Mouse (Mus musculus): ENCODE measurements around the gene Tspear. TPM values are rescaled to one million over a fixed set of nuclear protein-coding genes. Genes with fewer than 3 reads are reported as not detected.
"Not testable (repeated sequence)": the region's sequence is repeated elsewhere in the genome, so short reads cannot be mapped to it uniquely, and the experiment has no call there.

Tspear gene
- polyA plus RNA-seq, 1 experiment from 2014 or later = 0.67 TPM

DNA sequence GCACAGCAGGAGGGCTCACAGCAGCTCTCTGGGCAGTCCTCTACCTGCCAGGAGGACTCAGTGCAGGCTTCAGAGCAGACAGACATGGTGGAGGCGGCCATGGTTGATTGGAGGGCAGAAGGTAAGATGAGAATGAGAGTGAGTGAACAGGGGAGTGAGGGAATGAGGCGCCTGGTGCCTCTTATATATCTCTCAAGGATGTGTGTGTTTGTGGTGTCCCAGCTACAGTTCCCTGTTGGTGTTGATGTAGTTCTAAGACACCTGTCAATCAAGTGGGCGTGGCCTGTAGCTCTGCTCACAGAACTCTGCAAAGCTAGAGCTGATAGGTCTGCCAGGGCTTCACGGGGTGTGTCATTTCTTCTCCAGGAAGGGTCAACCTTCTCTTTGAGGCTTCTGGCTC lies 10.8 kb downstream of the Tspear start, which contains the start of gene Gm9508:
Gene Gm9508 (minus strand): TSS at position 101 of the 400 bp plus-strand sequence.
- Histone ChIP-seq H3K27ac (replicated peaks) (no peak within 1 kb of the TSS), H3K4me3 (ENCODE audit: low read depth, low read length) (no peak within 1 kb of the TSS), H3K4me1 (replicated peaks; ENCODE audit: control insufficient read depth, insufficient read depth) (no peaks in the 10 kb centered on the region), H3K9me3 (ENCODE audit: control insufficient read depth, low read length) (no peaks in the 10 kb centered on the region), H3K9ac (ENCODE audit: low read length) (no peak within 1 kb of the TSS), H3K36me3 (ENCODE audit: control insufficient read depth, insufficient read depth, low read length) (no peaks in the 10 kb centered on the region), H3K4me2 (replicated peaks; ENCODE audit: low read depth) (no peak within 1 kb of the TSS), H3K27me3 (ENCODE audit: control insufficient read depth, insufficient read depth, low read length) (no peaks in the 10 kb centered on the region)
- TF ChIP-seq EP300 (optimal IDR thresholded peaks at IDR 0.05) (no peak), CTCF (IDR thresholded peaks at IDR 0.05; ENCODE audit: low read depth) (no peak)
- ATAC-seq (ENCODE audit: low FRiP score, low TSS enrichment) (no peak), DNase-seq (ENCODE audit: low spot score) (no peak)
- WGBS = 43% methylated on average over 4 of the region's 4 CpGs

DNA sequence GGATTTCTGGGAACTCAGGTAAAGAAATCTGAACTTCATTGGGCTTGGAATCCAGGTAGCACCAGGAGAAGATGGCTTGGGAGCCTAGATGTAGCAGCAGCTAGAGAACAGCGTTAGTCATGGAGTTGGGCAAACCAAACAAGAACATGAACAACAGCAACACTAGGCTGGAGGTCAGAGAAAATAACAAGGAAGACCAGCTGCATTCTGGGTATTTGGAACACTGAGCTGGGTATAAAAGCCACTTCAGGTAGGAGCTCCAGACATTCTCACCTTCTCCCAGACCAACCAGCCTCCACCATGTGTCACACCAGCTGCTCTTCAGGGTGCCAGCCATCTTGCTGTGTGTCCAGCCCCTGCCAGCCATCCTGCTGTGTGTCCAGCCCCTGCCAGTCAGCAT lies 20.0 kb downstream of the Tspear start, which contains the start of gene Gm10272:
Gene Gm10272 (plus strand): TSS at position 301 of the 400 bp plus-strand sequence.
- H3K4me2 ChIP-seq (replicated peaks; ENCODE audit: low read depth) = no peak within 1 kb of the TSS
- no peak for ATAC-seq (ENCODE audit: low FRiP score, low TSS enrichment)

DNA sequence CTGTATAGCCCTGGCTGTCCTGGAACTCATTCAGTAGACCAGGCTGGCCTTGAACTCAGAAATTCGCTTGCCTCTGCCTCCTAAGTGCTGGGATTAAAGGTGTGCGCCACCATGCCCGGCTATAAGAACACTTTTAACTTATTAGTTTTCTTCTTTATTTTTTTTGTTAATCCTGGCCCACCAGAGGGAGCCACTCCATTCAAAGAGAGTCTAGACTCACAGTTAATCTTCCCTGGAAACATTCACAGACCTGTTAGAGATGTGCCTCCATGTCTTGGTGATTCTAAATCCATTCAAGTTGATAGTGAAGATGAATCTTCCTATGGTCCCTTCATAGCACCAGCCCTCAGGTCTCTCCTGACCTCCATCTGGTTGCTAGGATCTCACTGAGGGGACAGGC lies 23.5 kb downstream of the Tspear start:
- 58% methylated on average over 3 of the region's 3 CpGs for WGBS
- Histone ChIP-seq H3K9me3 (ENCODE audit: control insufficient read depth, low read length) (no peaks in the 10 kb centered on the region), H3K27me3 (ENCODE audit: control insufficient read depth, insufficient read depth, low read length) (no peaks in the 10 kb centered on the region), H3K9ac (ENCODE audit: low read length) (no peak overlapping the region), H3K4me1 (replicated peaks; ENCODE audit: control insufficient read depth, insufficient read depth) (no peaks in the 10 kb centered on the region), H3K4me3 (ENCODE audit: low read depth, low read length) (no peak overlapping the region), H3K36me3 (ENCODE audit: control insufficient read depth, insufficient read depth, low read length) (no peaks in the 10 kb centered on the region), H3K4me2 (replicated peaks; ENCODE audit: low read depth) (no peak overlapping the region), H3K27ac (replicated peaks) (no peak overlapping the region)
- no peak for ATAC-seq (ENCODE audit: low FRiP score, low TSS enrichment)
- no peak for DNase-seq (ENCODE audit: low spot score)
- TF ChIP-seq EP300 (optimal IDR thresholded peaks at IDR 0.05) (no peak), CTCF (IDR thresholded peaks at IDR 0.05; ENCODE audit: low read depth) (peak; percentile 37)

More for the DNA sequence above, 20.0 kb downstream of the Tspear start, which contains the start of gene Gm10272:
- no peak within 1 kb of the TSS for H3K27ac ChIP-seq (replicated peaks)
- H3K4me3 ChIP-seq (ENCODE audit: low read depth, low read length) = no peak within 1 kb of the TSS
- H3K9ac ChIP-seq (ENCODE audit: low read length) = no peak within 1 kb of the TSS
- WGBS = 100% methylated on average over 1 of the region's 1 CpGs
- no peaks in the 10 kb centered on the region for H3K9me3 ChIP-seq (ENCODE audit: control insufficient read depth, low read length)
- H3K27me3 ChIP-seq (ENCODE audit: control insufficient read depth, insufficient read depth, low read length) = no peaks in the 10 kb centered on the region
- no peaks in the 10 kb centered on the region for H3K36me3 ChIP-seq (ENCODE audit: control insufficient read depth, insufficient read depth, low read length)
- DNase-seq (ENCODE audit: low spot score) = no peak
- no peaks in the 10 kb centered on the region for H3K4me1 ChIP-seq (replicated peaks; ENCODE audit: control insufficient read depth, insufficient read depth)
- TF ChIP-seq CTCF (IDR thresholded peaks at IDR 0.05; ENCODE audit: low read depth) (no peak), EP300 (optimal IDR thresholded peaks at IDR 0.05) (no peak)

DNA sequence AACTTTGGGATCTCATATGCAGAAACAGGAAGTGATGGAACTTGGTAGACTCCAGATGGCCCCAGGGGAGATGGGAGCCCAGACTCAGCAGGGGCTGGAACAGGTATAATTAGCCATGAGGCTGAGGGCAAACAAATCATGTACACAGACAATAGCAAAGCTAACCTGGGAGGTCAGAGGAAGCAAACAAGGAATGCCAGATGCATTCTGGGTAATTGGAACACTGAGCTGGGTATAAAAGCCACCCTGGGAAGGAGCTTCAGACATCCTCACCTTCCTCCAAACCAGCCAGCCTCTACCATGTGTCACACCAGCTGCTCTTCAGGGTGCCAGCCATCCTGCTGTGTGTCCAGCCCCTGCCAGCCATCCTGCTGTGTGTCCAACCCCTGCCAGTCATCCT lies 24.8 kb downstream of the Tspear start, which contains the start of gene Gm10024:
Gene Gm10024 (plus strand): TSS at position 301 of the 400 bp plus-strand sequence.
- ATAC-seq (ENCODE audit: low FRiP score, low TSS enrichment); H3K4me3 ChIP-seq (ENCODE audit: low read depth, low read length); H3K9ac ChIP-seq (ENCODE audit: low read length); H3K36me3 ChIP-seq (ENCODE audit: control insufficient read depth, insufficient read depth, low read length); H3K9me3 ChIP-seq (ENCODE audit: control insufficient read depth, low read length); H3K4me2 ChIP-seq (replicated peaks; ENCODE audit: low read depth); H3K27me3 ChIP-seq (ENCODE audit: control insufficient read depth, insufficient read depth, low read length); H3K4me1 ChIP-seq (replicated peaks; ENCODE audit: control insufficient read depth, insufficient read depth); H3K27ac ChIP-seq (replicated peaks); DNase-seq (ENCODE audit: low spot score): not testable (repeated sequence)

DNA sequence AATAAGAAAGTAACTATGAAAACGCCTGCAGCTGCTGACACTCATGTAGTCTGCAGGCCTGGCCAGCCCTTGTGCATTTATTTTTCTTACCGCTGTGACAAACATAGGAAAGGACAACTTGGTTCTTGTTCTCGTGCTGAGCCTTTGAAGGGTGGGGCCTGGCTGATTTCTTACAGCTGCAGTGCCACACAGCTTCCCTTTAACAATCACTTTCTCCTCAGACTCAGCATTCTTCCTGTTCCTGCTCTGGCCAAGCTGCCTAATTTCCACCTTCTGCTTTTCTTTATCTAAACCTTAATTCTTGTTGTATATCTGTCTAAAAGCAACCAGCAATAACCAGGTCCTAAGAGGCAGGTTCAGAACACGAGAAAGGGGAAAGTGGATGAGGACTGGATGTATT lies 27.4 kb downstream of the Tspear start:
- Histone ChIP-seq H3K9me3 (ENCODE audit: control insufficient read depth, low read length) (no peaks in the 10 kb centered on the region), H3K27me3 (ENCODE audit: control insufficient read depth, insufficient read depth, low read length) (no peaks in the 10 kb centered on the region), H3K4me1 (replicated peaks; ENCODE audit: control insufficient read depth, insufficient read depth) (no peaks in the 10 kb centered on the region), H3K27ac (replicated peaks) (no peak overlapping the region), H3K4me3 (ENCODE audit: low read depth, low read length) (no peak overlapping the region), H3K36me3 (ENCODE audit: control insufficient read depth, insufficient read depth, low read length) (no peaks in the 10 kb centered on the region), H3K4me2 (replicated peaks; ENCODE audit: low read depth) (no peak overlapping the region), H3K9ac (ENCODE audit: low read length) (no peak overlapping the region)
- ATAC-seq (ENCODE audit: low FRiP score, low TSS enrichment) (no peak), DNase-seq (ENCODE audit: low spot score) (no peak)
- 51% methylated on average over 4 of the region's 4 CpGs for WGBS
- TF ChIP-seq EP300 (optimal IDR thresholded peaks at IDR 0.05) (no peak), CTCF (IDR thresholded peaks at IDR 0.05; ENCODE audit: low read depth) (no peak)

DNA sequence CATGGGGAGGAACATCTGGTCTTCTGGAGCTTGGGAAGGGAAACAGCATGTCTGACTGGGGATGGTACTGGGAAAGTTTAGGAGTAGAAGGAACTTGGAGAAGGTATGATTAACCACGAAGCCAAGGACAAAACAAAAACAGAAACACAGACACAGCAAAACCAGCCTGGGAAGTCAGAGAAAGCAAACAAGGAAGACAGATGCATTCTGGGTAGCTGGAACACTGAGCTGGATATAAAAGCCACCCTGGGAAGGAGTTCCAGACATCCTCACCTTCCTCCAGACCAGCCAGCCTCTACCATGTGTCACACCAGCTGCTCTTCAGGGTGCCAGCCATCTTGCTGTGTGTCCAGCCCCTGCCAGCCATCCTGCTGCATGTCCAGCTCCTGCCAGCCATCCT lies 29.1 kb downstream of the Tspear start, which contains the start of gene Gm10142:
Gene Gm10142 (plus strand): TSS at position 301 of the 400 bp plus-strand sequence.
- TF ChIP-seq CTCF (IDR thresholded peaks at IDR 0.05; ENCODE audit: low read depth) (no peak), EP300 (optimal IDR thresholded peaks at IDR 0.05) (no peak)
- DNase-seq (ENCODE audit: low spot score) = no peak
- ATAC-seq (ENCODE audit: low FRiP score, low TSS enrichment) = no peak
- Histone ChIP-seq H3K27me3 (ENCODE audit: control insufficient read depth, insufficient read depth, low read length) (no peaks in the 10 kb centered on the region), H3K4me1 (replicated peaks; ENCODE audit: control insufficient read depth, insufficient read depth) (no peaks in the 10 kb centered on the region), H3K27ac (replicated peaks) (no peak within 1 kb of the TSS), H3K9ac (ENCODE audit: low read length) (no peak within 1 kb of the TSS), H3K4me3 (ENCODE audit: low read depth, low read length) (no peak within 1 kb of the TSS), H3K36me3 (ENCODE audit: control insufficient read depth, insufficient read depth, low read length) (no peaks in the 10 kb centered on the region), H3K9me3 (ENCODE audit: control insufficient read depth, low read length) (no peaks in the 10 kb centered on the region), H3K4me2 (replicated peaks; ENCODE audit: low read depth) (no peak within 1 kb of the TSS)
- 88% methylated on average over 1 of the region's 1 CpGs for WGBS

DNA sequence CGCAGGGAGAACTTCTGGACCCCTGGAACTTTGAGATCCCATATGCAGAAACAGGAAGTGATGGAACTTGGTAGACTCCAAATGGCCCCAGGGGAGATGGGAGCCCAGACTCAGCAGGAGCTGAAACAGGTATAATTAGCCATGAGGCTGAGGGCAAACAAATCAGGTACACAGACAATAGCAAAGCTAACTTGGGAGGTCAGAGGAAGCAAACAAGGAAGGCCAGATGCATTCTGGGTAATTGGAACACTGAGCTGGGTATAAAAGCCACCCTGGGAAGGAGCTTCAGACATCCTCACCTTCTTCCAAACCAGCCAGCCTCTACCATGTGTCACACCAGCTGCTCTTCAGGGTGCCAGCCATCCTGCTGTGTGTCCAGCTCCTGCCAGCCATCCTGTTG lies 33.9 kb downstream of the Tspear start, which contains the start of gene Krtap12-1:
Gene Krtap12-1 (plus strand): TSS at position 301 of the 400 bp plus-strand sequence.
- H3K9ac ChIP-seq (ENCODE audit: low read length); DNase-seq (ENCODE audit: low spot score); H3K36me3 ChIP-seq (ENCODE audit: control insufficient read depth, insufficient read depth, low read length); ATAC-seq (ENCODE audit: low FRiP score, low TSS enrichment); H3K4me2 ChIP-seq (replicated peaks; ENCODE audit: low read depth); H3K4me1 ChIP-seq (replicated peaks; ENCODE audit: control insufficient read depth, insufficient read depth); H3K9me3 ChIP-seq (ENCODE audit: control insufficient read depth, low read length); H3K27ac ChIP-seq (replicated peaks); H3K27me3 ChIP-seq (ENCODE audit: control insufficient read depth, insufficient read depth, low read length); H3K4me3 ChIP-seq (ENCODE audit: low read depth, low read length): not testable (repeated sequence)
- WGBS = 73% methylated on average over 1 of the region's 1 CpGs

Data from stomach, postnatal 0 days (tissue).